18 mouse cellular contexts compared by ENCODE assay signal in genomic region chr6:45345396-45345795, GRCm38 (mm10).
"Had no signal": no experiment of that assay in that cellular context is flagged by ENCODE, and none has a peak within 500 bp of the region (broad histone marks: within the 10 kb centered on the region; RNA-seq: fewer than 3 reads in every experiment).

No protein-coding gene starts in this region.

- H3K4me1 ChIP-seq: liver, embryonic 15.5 days; lung, embryonic 15.5 days; megakaryocyte, embryonic 14.5 days; midbrain, embryonic 13.5 days; neural tube, embryonic 12.5 days had no signal

- H3K36me3 ChIP-seq: liver, embryonic 15.5 days; lung, embryonic 15.5 days; midbrain, embryonic 13.5 days; neural tube, embryonic 12.5 days had no signal

- H3K9me3 ChIP-seq: liver, embryonic 15.5 days; lung, embryonic 15.5 days; megakaryocyte, embryonic 14.5 days; midbrain, embryonic 13.5 days; neural tube, embryonic 12.5 days had no signal

- ATAC-seq: liver, postnatal 0 days; lung, postnatal 0 days; midbrain, embryonic 13.5 days; midbrain, embryonic 16.5 days had no signal

- H3K27ac ChIP-seq: liver, embryonic 15.5 days; lung, embryonic 15.5 days; macrophage; midbrain, embryonic 13.5 days; neural tube, embryonic 12.5 days had no signal

- H3K4me2 ChIP-seq: liver, embryonic 15.5 days; lung, embryonic 15.5 days; midbrain, embryonic 13.5 days; neural tube, embryonic 12.5 days had no signal

- H3K4me3 ChIP-seq: liver, embryonic 15.5 days; lung, embryonic 15.5 days; megakaryocyte, embryonic 14.5 days; midbrain, embryonic 13.5 days; neural tube, embryonic 12.5 days had no signal

- H3K9ac ChIP-seq: liver, embryonic 15.5 days; liver, postnatal 0 days; lung, embryonic 15.5 days; midbrain, embryonic 13.5 days; neural tube, embryonic 12.5 days had no signal

- H3K27me3 ChIP-seq: liver, embryonic 15.5 days; lung, embryonic 15.5 days; megakaryocyte, embryonic 14.5 days; midbrain, embryonic 13.5 days; neural tube, embryonic 12.5 days had no signal

- DNase-seq: liver, postnatal 0 days; lung, adult 2 months; lung, postnatal 14 days; lung, postnatal 36 days; right cerebral cortex, postnatal 14 days; right cerebral cortex, postnatal 4 days; spleen, adult 18-20 months; thymus, adult 18-20 months; thymus, postnatal 14 days; thymus, postnatal 36 days had no signal
